Mouse (Mus musculus) thymus, adult 2 months (tissue): ENCODE measurements around the gene Slc5a9. TPM values are rescaled to one million over a fixed set of nuclear protein-coding genes. Genes with fewer than 3 reads are reported as not detected.
"Not testable (repeated sequence)": the region's sequence is repeated elsewhere in the genome, so short reads cannot be mapped to it uniquely, and the experiment has no call there.

Source experiments
- DNase-seq: peaks from one replicate; pipeline ENCODE4 v3.0.0; 2021
- H3K27ac ChIP-seq: fragments of 200-500 bp; 2 replicates; pipeline ENCODE4 v1.5.1; 2012; ENCODE audit warnings: low read length, control low read depth; ENCODE audit not compliant: control insufficient read depth, insufficient read depth
- H3K27me3 ChIP-seq: fragments of 200-500 bp; 2 replicates; pipeline ENCODE4 v1.6.1; 2012; ENCODE audit warnings: mild to moderate bottlenecking, low read length, moderate library complexity, mixed read lengths; ENCODE audit not compliant: control insufficient read depth, insufficient read depth
- H3K36me3 ChIP-seq: fragments of 200-500 bp; 2 replicates; pipeline ENCODE4 v1.6.1; 2012; ENCODE audit warnings: mild to moderate bottlenecking, low read length, moderate library complexity; ENCODE audit not compliant: control insufficient read depth, insufficient read depth
- H3K4me1 ChIP-seq: fragments of 200-500 bp; replicated peaks from 2 replicates; pipeline ENCODE4 v1.6.1; 2012; ENCODE audit warnings: low read length; ENCODE audit not compliant: control insufficient read depth, insufficient read depth
- H3K4me3 ChIP-seq: fragments of 200-500 bp; 2 replicates; pipeline ENCODE4 v1.5.1; 2012; ENCODE audit warnings: mild to moderate bottlenecking, low read length, control low read depth, moderate library complexity; ENCODE audit not compliant: control insufficient read depth, insufficient read depth
- CTCF ChIP-seq: fragments of 200-500 bp; IDR thresholded peaks from 2 replicates; pipeline ENCODE4 v1.5.1; 2012; ENCODE audit warnings: mild to moderate bottlenecking, control low read depth, low read length, moderate library complexity, borderline replicate concordance; ENCODE audit not compliant: control insufficient read depth, poor library complexity, insufficient read depth; ENCODE audit errors: extremely low read depth
- POLR2A ChIP-seq: fragments of 200-500 bp; IDR thresholded peaks from 2 replicates; pipeline ENCODE4 v1.6.1; 2012; ENCODE audit warnings: mild to moderate bottlenecking, low read length, control low read depth, moderate library complexity; ENCODE audit not compliant: control insufficient read depth, poor library complexity, insufficient read depth; ENCODE audit errors: extremely low read depth
- WGBS: fragments of 180-500 bp; shearing (Covaris S2); methylation state at CpG from one replicate; pipeline ENCODE4 v1.1.7; 2018; 5-methylcytosine and 5-hydroxymethylcytosine counted together
- polyA plus RNA-seq: library from polyadenylated mRNA; depleted of rRNA; stranded (reverse); fragments of >200 nt; gene quantifications from 2 replicates; pipeline ENCODE4 v1.2.3, GENCODE M21; 2012; rRNA removed

The Slc5a9 gene
- 20.8 and 104 TPM in 2 replicates for polyA plus RNA-seq

DNA sequence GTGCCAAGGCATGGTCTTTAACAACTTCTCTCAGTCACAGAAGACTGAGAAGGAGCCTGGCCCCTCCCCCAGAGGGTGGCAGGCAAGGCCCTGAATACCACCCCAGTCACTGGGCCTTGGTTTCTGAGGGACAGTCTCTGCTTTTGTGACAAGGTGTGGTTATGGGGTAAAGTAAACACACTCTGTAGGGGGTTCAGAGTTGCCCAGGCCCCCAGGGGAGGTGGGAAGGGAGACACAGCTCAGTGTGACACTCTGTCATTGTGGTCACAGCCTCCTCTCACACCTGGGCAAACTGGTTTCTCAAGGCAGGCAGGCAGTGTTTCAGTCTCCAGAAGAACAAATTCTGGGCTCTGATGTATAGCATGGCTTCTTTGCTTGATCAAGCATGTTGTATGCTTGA, at the start of gene Slc5a9:
TSS of gene Slc5a9 (minus strand) at position 144 of the 400 bp plus-strand sequence.
- TF ChIP-seq POLR2A, result no peak
- no peak for TF ChIP-seq CTCF
- Histone ChIP-seq H3K4me3 (no peak within 1 kb of the TSS), H3K4me1 (peaks cover 2% of the 10 kb centered on the region; the same call in 1 of the 2 replicates), H3K27ac (no peak within 1 kb of the TSS), H3K27me3 (no peaks in the 10 kb centered on the region), H3K36me3 (no peaks in the 10 kb centered on the region)
- DNase-seq, result no peak

DNA sequence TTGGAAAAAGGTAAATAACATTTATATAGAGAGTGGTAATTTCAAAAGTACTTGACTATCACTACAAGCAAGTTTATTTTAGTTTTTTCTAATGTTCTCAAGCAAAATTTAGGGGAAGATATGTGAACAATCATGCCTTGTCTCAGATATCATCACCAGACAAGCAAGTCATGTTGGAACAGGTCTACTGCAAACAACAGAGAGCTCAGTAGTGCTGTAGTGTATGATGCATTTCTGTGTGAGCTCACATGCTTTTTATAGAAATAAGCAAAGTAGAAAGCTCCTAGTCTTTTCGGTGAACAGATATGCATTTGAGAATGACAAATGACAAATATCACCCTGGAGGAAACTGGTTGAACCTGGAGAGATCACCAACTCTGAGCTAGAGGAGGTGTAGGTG, 16.4 kb upstream of the Slc5a9 start, which contains the start of gene Skint8:
TSS of gene Skint8 (plus strand) at position 301 of the 400 bp plus-strand sequence.
- Histone ChIP-seq H3K4me3 (no peak within 1 kb of the TSS), H3K36me3 (no peaks in the 10 kb centered on the region), H3K4me1 (no peaks in the 10 kb centered on the region), H3K27ac (no peak within 1 kb of the TSS), H3K27me3 (no peaks in the 10 kb centered on the region)
- no peak for DNase-seq
- TF ChIP-seq POLR2A (no peak), CTCF (no peak)
- WGBS, result 88% methylated on average over 1 of the region's 1 CpGs

DNA sequence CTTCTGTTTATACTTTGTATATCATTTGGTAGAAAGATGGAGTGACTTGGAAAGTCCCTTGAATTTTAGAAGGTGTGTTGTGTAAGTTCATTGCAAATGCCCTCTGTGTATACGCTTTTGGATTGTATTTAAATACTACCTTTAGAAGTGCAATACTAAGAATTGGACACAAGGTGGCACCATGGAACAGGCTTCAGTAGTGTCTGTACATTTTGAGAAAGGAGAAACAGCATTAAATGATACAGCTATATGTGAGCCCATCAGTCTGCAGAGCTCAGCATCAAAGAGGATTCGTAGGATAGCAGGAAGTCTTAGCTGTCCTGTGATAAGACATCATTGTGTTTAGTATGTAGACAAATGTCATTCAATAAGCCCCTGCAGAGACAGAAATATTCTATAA, 5.2 kb upstream of the Slc5a9 start:
- no peaks in the 10 kb centered on the region for H3K27me3 ChIP-seq
- H3K27ac ChIP-seq, result no peak overlapping the region
- DNase-seq, result no peak
- H3K36me3 ChIP-seq, result no peaks in the 10 kb centered on the region
- WGBS, result 34% methylated on average over 2 of the region's 2 CpGs
- no peaks in the 10 kb centered on the region for H3K4me1 ChIP-seq
- TF ChIP-seq CTCF, result no peak
- TF ChIP-seq POLR2A, result no peak
- no peak overlapping the region for H3K4me3 ChIP-seq

DNA sequence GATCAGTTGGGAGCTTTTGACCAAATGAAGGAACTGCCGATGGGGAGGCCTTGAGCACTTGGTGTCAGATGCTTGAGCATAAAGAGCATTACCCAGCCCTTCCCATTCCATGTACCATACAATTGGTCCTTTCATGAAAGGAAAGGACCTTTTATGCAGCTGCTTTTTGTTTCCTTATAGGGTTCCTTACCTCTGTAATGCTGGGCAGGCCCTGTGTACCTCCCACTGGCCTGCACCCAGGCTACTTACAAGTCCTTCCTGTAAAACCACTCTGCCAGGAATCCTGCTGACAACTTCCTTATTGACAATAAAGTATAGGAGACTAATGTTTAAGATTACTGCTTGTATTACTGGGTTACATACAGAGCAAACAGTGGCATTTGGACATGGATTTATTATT, 1.2 kb downstream of the Slc5a9 start:
- Histone ChIP-seq H3K4me3 (no peak overlapping the region), H3K27me3 (no peaks in the 10 kb centered on the region), H3K36me3 (no peaks in the 10 kb centered on the region), H3K4me1 (peaks cover 3% of the 10 kb centered on the region; the same call in 1 of the 2 replicates), H3K27ac (no peak overlapping the region)
- no peak for DNase-seq
- no peak for TF ChIP-seq POLR2A
- TF ChIP-seq CTCF, result no peak
- 100% methylated on average over 1 of the region's 1 CpGs for WGBS

GRCm38 (mm10) chr4:111900491-111900890, 2.2 kb downstream of the Slc5a9 start:
- not testable (repeated sequence) for H3K4me3 ChIP-seq, H3K27me3 ChIP-seq, H3K36me3 ChIP-seq, H3K4me1 ChIP-seq, H3K27ac ChIP-seq, DNase-seq
- WGBS, result 85% methylated on average over 1 of the region's 1 CpGs

GRCm38 (mm10) chr4:111898566-111898965, 4.2 kb downstream of the Slc5a9 start:
- Histone ChIP-seq H3K36me3 (no peaks in the 10 kb centered on the region), H3K27me3 (no peaks in the 10 kb centered on the region), H3K27ac (no peak overlapping the region), H3K4me3 (no peak overlapping the region), H3K4me1 (peaks cover 3% of the 10 kb centered on the region; the same call in 1 of the 2 replicates)
- no peak for DNase-seq
- 89% methylated on average over 4 of the region's 4 CpGs for WGBS
- TF ChIP-seq CTCF (no peak), POLR2A (no peak)

DNA sequence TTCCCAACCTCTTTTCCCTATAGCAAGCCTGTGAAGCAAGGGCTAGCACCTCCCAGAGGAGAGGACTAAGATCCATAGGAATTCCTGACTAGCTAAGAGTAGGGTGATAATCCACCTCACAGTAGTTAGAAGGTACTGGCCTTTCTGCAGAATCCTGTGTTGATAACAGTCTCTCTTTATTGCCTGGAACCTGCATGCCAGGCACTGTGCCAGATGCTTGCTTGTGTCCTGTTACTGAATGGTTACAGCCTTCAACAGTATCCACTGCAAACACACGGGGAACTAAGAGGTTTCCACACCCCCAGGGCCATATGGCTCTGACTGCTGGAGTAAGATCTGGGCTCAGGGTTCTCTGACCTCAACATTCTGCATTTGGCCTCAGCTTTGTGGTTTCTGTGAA, 5.0 kb downstream of the Slc5a9 start:
- no peak for DNase-seq
- no peaks in the 10 kb centered on the region for H3K27me3 ChIP-seq
- H3K36me3 ChIP-seq, result no peaks in the 10 kb centered on the region
- TF ChIP-seq CTCF, result no peak
- TF ChIP-seq POLR2A, result no peak
- H3K4me3 ChIP-seq, result no peak overlapping the region
- WGBS, result 11% methylated on average over 1 of the region's 1 CpGs
- H3K27ac ChIP-seq, result no peak overlapping the region
- peaks cover 3% of the 10 kb centered on the region; the same call in 1 of the 2 replicates for H3K4me1 ChIP-seq
